Mouse (Mus musculus): ENCODE results near the gene Gje1.

GRCm38 (mm10) chr10:14690349-14690748 lies 27.7 kb downstream of the Gje1 start:
- no peak for TF ChIP-seq CTCF (IDR thresholded peaks at IDR 0.05; ENCODE audit: low read depth, low read length)
- TF ChIP-seq TAL1 (conservative IDR thresholded peaks at IDR 0.05; ENCODE audit: low read depth, low read length): no peak
- TF ChIP-seq GATA1 (IDR thresholded peaks at IDR 0.05; ENCODE audit: borderline replicate concordance, low read length): no peak
